In genomic region chr15:4561431-4561970, GRCm38 (mm10) we compare ENCODE assay signal across 10 mouse cellular contexts.
DNase-seq lines count a peak whose midpoint lies in the region; ATAC-seq lines count a peak whose summit lies in the region.
"Had no signal": no experiment of that assay in that cellular context is flagged by ENCODE, and none has a peak within 500 bp of the region (broad histone marks: within the 10 kb centered on the region; RNA-seq: fewer than 3 reads in every experiment).

No protein-coding gene starts in this region.

- H3K27me3 ChIP-seq in kidney, embryonic 15.5 days: no peaks in the 10 kb centered on the region
- no peaks in the 10 kb centered on the region for H3K27me3 ChIP-seq in forebrain, embryonic 10.5 days (ENCODE audit: poor library complexity, severe bottlenecking)
- H3K27me3 ChIP-seq: limb, embryonic 15.5 days; stomach, embryonic 15.5 days had no signal

- no peak overlapping the region for H3K4me3 ChIP-seq in kidney, embryonic 15.5 days (replicated peaks)
- H3K4me3 ChIP-seq in forebrain, embryonic 10.5 days: no peak overlapping the region
- H3K4me3 ChIP-seq: limb, embryonic 15.5 days; stomach, embryonic 15.5 days had no signal

- H3K27ac ChIP-seq in kidney, embryonic 15.5 days: no peak overlapping the region
- H3K27ac ChIP-seq in forebrain, embryonic 10.5 days: no peak overlapping the region
- H3K27ac ChIP-seq: limb, embryonic 15.5 days; stomach, embryonic 15.5 days had no signal

- H3K9ac ChIP-seq in kidney, embryonic 15.5 days: no peak overlapping the region
- H3K9ac ChIP-seq: limb, embryonic 15.5 days; stomach, embryonic 15.5 days had no signal

- no peaks in the 10 kb centered on the region for H3K36me3 ChIP-seq in kidney, embryonic 15.5 days
- H3K36me3 ChIP-seq in forebrain, embryonic 10.5 days (replicated peaks): no peaks in the 10 kb centered on the region
- H3K36me3 ChIP-seq: limb, embryonic 15.5 days; stomach, embryonic 15.5 days had no signal

- no peaks in the 10 kb centered on the region for H3K4me1 ChIP-seq in kidney, embryonic 15.5 days
- no peaks in the 10 kb centered on the region for H3K4me1 ChIP-seq in forebrain, embryonic 10.5 days
- H3K4me1 ChIP-seq: limb, embryonic 15.5 days; stomach, embryonic 15.5 days had no signal

- no peaks in the 10 kb centered on the region for H3K9me3 ChIP-seq in kidney, embryonic 15.5 days (replicated peaks)
- H3K9me3 ChIP-seq in forebrain, embryonic 10.5 days: no peaks in the 10 kb centered on the region
- H3K9me3 ChIP-seq: limb, embryonic 15.5 days; stomach, embryonic 15.5 days had no signal

- no peak for ATAC-seq in kidney, embryonic 15.5 days (replicated peaks; ENCODE audit: low FRiP score)

- H3K4me2 ChIP-seq in kidney, embryonic 15.5 days: no peak overlapping the region
- H3K4me2 ChIP-seq: limb, embryonic 15.5 days; stomach, embryonic 15.5 days had no signal

- peak; percentile 8 for DNase-seq in kidney, adult 18-20 months
- DNase-seq in adrenal gland, adult 8-10 months: peak; percentile 30
- DNase-seq in cerebellum, postnatal 36 days: peak; percentile 43 to 60
- DNase-seq in kidney, postnatal 25 days: peak; percentile 24 to 43
- no peak for DNase-seq in forebrain, embryonic 10.5 days (ENCODE audit: extremely low spot score, low spot score)
- no peak for DNase-seq in layer of hippocampus, adult 9-10 months (ENCODE audit: low spot score)
- no peak for DNase-seq in right cerebral cortex, postnatal 10 days (ENCODE audit: low spot score in 2 of 2)

- 52% methylated on average over 6 of the region's 6 CpGs for WGBS in kidney, embryonic 15.5 days
- WGBS in forebrain, embryonic 10.5 days: 78% methylated on average over 6 of the region's 6 CpGs

Comparison
In these comparisons a context has a peak if more than half of its experiments do, and no peak if none do; other contexts are left out.
1. DNase-seq: peak in kidney, adult 18-20 months (single experiment), adrenal gland, adult 8-10 months (single experiment), cerebellum, postnatal 36 days (2 of 2) and kidney, postnatal 25 days (2 of 2); none in forebrain, embryonic 10.5 days (single experiment), layer of hippocampus, adult 9-10 months (single experiment) and right cerebral cortex, postnatal 10 days (0 of 2).